Mouse (Mus musculus) bone marrow macrophage, adult 2 months (primary cell): ENCODE results near the gene Cym.

Source experiments
- CTCF ChIP-seq: IDR thresholded peaks from 2 replicates; pipeline ENCODE4 v1.5.1; 2012; ENCODE audit warnings: low read depth, mild to moderate bottlenecking, low read length, moderate library complexity
- POLR2A ChIP-seq: IDR thresholded peaks from 2 replicates; pipeline ENCODE4 v1.6.1; 2012; ENCODE audit warnings: mild to moderate bottlenecking, low read depth, low read length, borderline replicate concordance

GRCm38 (mm10) chr3:107205170-107205569, 16.4 kb downstream of the Cym start:
- TF ChIP-seq POLR2A = no peak
- no peak for TF ChIP-seq CTCF
